Mouse (Mus musculus): Measurements from ENCODE around the gene Aldh16a1.

- TF ChIP-seq CTCF (IDR thresholded peaks at IDR 0.05; ENCODE audit: low read depth, low read length) (no peak), GATA2 (IDR thresholded peaks at IDR 0.05; ENCODE audit: borderline replicate concordance, low read depth, low read length) (no peak), GATA1 (IDR thresholded peaks at IDR 0.05; ENCODE audit: borderline replicate concordance, low read length) (no peak)
Observed at GRCm38 (mm10) chr7:45164833-45165232, 10.4 kb upstream of the Aldh16a1 start.
